Mouse (Mus musculus) lung, postnatal 25 days (tissue): ENCODE data around the gene Brd4.
"Not testable (repeated sequence)": the region's sequence is repeated elsewhere in the genome, so short reads cannot be mapped to it uniquely, and the experiment has no call there.

Experiments used
- DNase-seq: peaks from one replicate; pipeline ENCODE4 v3.0.0; 2022; ENCODE audit warnings: low spot score

Gene Brd4

GRCm38 (mm10) chr17:32229256-32229655 is 55.3 kb downstream of the Brd4 start:
- no peak for DNase-seq

- DNase-seq = no peak
Measured at GRCm38 (mm10) chr17:32220873-32221272, 63.6 kb downstream of the Brd4 start.

GRCm38 (mm10) chr17:32215587-32215986 is 68.9 kb downstream of the Brd4 start:
- DNase-seq = not testable (repeated sequence)

- not testable (repeated sequence) for DNase-seq
Measured at GRCm38 (mm10) chr17:32211554-32211953, 73.0 kb downstream of the Brd4 start.

GRCm38 (mm10) chr17:32209752-32210151 is 74.8 kb downstream of the Brd4 start:
- peak; percentile 45 for DNase-seq

- peak; percentile 42 for DNase-seq
Measured at GRCm38 (mm10) chr17:32209144-32209543, 75.4 kb downstream of the Brd4 start.

GRCm38 (mm10) chr17:32207586-32208245 is 76.8 kb downstream of the Brd4 start:
- peak; percentile 56 for DNase-seq

- DNase-seq = peak; percentile 42
Measured at GRCm38 (mm10) chr17:32205345-32205744, 79.2 kb downstream of the Brd4 start.

GRCm38 (mm10) chr17:32202972-32203371 is 81.5 kb downstream of the Brd4 start:
- DNase-seq = no peak

GRCm38 (mm10) chr17:32201086-32201485 is 83.4 kb downstream of the Brd4 start:
- DNase-seq = no peak

GRCm38 (mm10) chr17:32199796-32200195 is 84.7 kb downstream of the Brd4 start:
- no peak for DNase-seq

GRCm38 (mm10) chr17:32197156-32197555 is 87.4 kb downstream of the Brd4 start:
- DNase-seq = no peak

GRCm38 (mm10) chr17:32195725-32196124 is 88.8 kb downstream of the Brd4 start:
- no peak for DNase-seq

- DNase-seq = no peak
Measured at GRCm38 (mm10) chr17:32193010-32193409, 91.5 kb downstream of the Brd4 start.

- peak; percentile 42 for DNase-seq
Measured at GRCm38 (mm10) chr17:32189850-32190249, 94.7 kb downstream of the Brd4 start.

GRCm38 (mm10) chr17:32188863-32189636 is 95.5 kb downstream of the Brd4 start, which contains the start of gene Ephx3:
TSS of gene Ephx3 (minus strand) at chr17:32189549.
- DNase-seq = peak; percentile 52

- DNase-seq = no peak
Measured at GRCm38 (mm10) chr17:32183017-32183416, 101.5 kb downstream of the Brd4 start.

GRCm38 (mm10) chr17:32179621-32180491 is 104.7 kb downstream of the Brd4 start:
- no peak for DNase-seq

GRCm38 (mm10) chr17:32176919-32177318 is 107.6 kb downstream of the Brd4 start:
- no peak for DNase-seq

GRCm38 (mm10) chr17:32173166-32173565 is 111.4 kb downstream of the Brd4 start:
- peak; percentile 61 for DNase-seq

GRCm38 (mm10) chr17:32172485-32172884 is 112.0 kb downstream of the Brd4 start:
- no peak for DNase-seq

- no peak for DNase-seq
Measured at GRCm38 (mm10) chr17:32169518-32170225, 114.8 kb downstream of the Brd4 start.
